Mouse (Mus musculus): ENCODE data around the gene Ipo7.
A peak's percentile ranks its signal among the peaks of the same experiment; 100 is the strongest.

- TF ChIP-seq POLR2A (IDR thresholded peaks at IDR 0.05; ENCODE audit: borderline replicate concordance, control insufficient read depth, low read depth, low read length) (no peak), CTCF (IDR thresholded peaks at IDR 0.05; ENCODE audit: control insufficient read depth, insufficient read depth, low read length) (peak; percentile 18; the same call in 1 of the 2 replicates)
Observed at GRCm38 (mm10) chr7:110083386-110084165, 65.5 kb downstream of the Ipo7 start.
